Mouse (Mus musculus) stomach, embryonic 15.5 days (tissue): ENCODE results near the gene Gnpnat1. TPM values are rescaled to one million over a fixed set of nuclear protein-coding genes. Genes with fewer than 3 reads are reported as not detected.
A peak's percentile ranks its signal among the peaks of the same experiment; 100 is the strongest.

ENCODE experiments used
- ATAC-seq: fragments of 200-750 bp; cut with Nextera tagmentation; 2 replicates; pipeline ENCODE4 v1.8.0; 2017; ENCODE audit warnings: low read depth, moderate number of reproducible peaks, moderate TSS enrichment; ENCODE audit not compliant: insufficient read depth, low FRiP score
- H3K27ac ChIP-seq: fragments of 300-500 bp; sonication (generic); 2 replicates; pipeline ENCODE4 v1.5.1; 2015; ENCODE audit warnings: mild to moderate bottlenecking, inconsistent platforms
- H3K27me3 ChIP-seq: fragments of 300-500 bp; sonication (generic); replicated peaks from 2 replicates; pipeline ENCODE4 v1.6.1; 2015; ENCODE audit warnings: inconsistent platforms
- H3K36me3 ChIP-seq: fragments of 300-500 bp; sonication (generic); 2 replicates; pipeline ENCODE4 v1.6.1; 2015; ENCODE audit warnings: inconsistent platforms
- H3K4me1 ChIP-seq: fragments of 300-500 bp; sonication (generic); 2 replicates; pipeline ENCODE4 v1.6.1; 2015; ENCODE audit warnings: inconsistent platforms
- H3K4me2 ChIP-seq: fragments of 300-500 bp; sonication (generic); 2 replicates; pipeline ENCODE4 v1.6.1; 2015; ENCODE audit warnings: mild to moderate bottlenecking, inconsistent platforms
- H3K4me3 ChIP-seq: fragments of 300-500 bp; sonication (generic); replicated peaks from 2 replicates; pipeline ENCODE4 v1.5.1; 2015; ENCODE audit warnings: inconsistent platforms
- H3K9ac ChIP-seq: fragments of 300-500 bp; sonication (generic); 2 replicates; pipeline ENCODE4 v1.6.1; 2015; ENCODE audit warnings: inconsistent platforms
- H3K9me3 ChIP-seq: fragments of 300-500 bp; sonication (generic); 2 replicates; pipeline ENCODE4 v1.6.1; 2016; ENCODE audit warnings: inconsistent platforms
- WGBS: fragments of 180-500 bp; shearing (Covaris S2); methylation state at CpG from one replicate; pipeline ENCODE4 v1.1.7; 2015; 5-methylcytosine and 5-hydroxymethylcytosine counted together
- polyA plus RNA-seq: library from polyadenylated mRNA; unstranded; fragments of >200 nt; fragmentation: Nextera tagmentation; extraction: Ambion mirVana; gene quantifications from 2 replicates; pipeline ENCODE4 v1.2.1, GENCODE M21; 2015

The Gnpnat1 gene
- polyA plus RNA-seq, 1 experiment from 2014 or later, result 55.8 TPM

DNA sequence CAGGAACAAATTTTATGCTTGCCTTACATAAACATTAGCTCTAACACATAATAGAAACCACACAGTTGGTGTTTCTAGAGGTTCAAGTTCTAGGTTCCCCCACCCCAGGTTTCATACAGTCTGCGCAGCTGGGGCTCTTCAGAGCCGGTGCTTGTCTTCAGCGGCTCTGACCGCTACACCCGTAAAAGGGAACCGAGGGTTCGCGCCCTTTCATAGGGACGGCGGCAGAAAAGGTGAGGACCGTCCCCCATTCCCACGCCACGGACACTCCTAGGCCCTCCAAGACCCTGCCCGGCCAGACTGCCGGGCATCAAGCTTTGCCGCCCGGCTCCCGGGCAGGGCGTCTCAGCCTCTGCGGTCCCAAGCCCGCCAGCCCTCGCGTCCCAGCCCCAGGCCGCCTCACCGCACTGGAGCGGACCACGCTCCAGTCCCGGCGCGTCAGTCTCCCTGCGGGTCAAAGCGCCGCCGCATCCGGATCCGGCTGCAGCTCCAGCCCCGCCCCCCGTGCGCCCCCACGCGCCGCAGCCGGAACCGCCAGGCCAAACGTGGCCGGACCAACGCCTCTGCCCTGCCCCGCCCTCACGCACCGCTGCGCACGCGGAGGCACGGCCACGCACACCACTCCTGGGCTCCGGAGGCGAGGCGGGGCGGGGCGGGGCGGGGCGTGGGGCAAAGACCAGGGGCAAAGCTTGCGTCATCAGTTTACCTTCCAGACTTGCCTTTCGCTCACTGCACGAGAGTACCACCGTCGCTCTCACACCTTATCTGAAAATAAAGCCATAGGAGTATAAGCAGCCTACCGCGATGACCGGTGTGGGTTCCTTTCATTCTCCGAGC lies 16.1 kb downstream of the Gnpnat1 start:
- Histone ChIP-seq H3K4me3 (peak overlapping the region; percentile 75), H3K9ac (peak overlapping the region; percentile 89), H3K36me3 (no peaks in the 10 kb centered on the region), H3K27me3 (no peaks in the 10 kb centered on the region), H3K4me1 (no peaks in the 10 kb centered on the region; the same call in 1 of the 2 replicates), H3K4me2 (peak overlapping the region; percentile 74), H3K27ac (peak overlapping the region; percentile 89), H3K9me3 (no peaks in the 10 kb centered on the region)
- ATAC-seq, result peak; percentile 96
- under 1% methylated on average over 71 of the region's 71 CpGs for WGBS

DNA sequence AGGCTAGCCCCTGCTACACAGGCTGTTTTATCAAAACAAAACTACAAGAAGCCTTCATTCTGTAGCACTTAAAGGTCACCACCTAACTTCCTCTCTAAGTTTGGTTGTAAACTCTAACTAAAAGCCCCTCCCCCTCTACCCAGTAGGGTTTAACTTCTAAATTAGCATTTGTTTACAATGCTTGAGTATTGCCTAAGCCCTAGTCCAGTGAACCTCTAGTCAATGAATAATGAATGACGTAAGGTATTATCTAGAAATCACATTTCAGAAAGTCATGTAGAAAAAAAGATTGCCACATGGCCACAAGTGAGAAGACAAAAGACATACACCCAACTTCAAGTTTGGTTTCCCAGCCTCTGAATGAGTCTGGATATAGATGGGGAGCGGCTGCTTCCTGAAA lies 17.2 kb downstream of the Gnpnat1 start:
- 18% methylated on average over 2 of the region's 2 CpGs for WGBS
- H3K9me3 ChIP-seq, result no peaks in the 10 kb centered on the region

DNA sequence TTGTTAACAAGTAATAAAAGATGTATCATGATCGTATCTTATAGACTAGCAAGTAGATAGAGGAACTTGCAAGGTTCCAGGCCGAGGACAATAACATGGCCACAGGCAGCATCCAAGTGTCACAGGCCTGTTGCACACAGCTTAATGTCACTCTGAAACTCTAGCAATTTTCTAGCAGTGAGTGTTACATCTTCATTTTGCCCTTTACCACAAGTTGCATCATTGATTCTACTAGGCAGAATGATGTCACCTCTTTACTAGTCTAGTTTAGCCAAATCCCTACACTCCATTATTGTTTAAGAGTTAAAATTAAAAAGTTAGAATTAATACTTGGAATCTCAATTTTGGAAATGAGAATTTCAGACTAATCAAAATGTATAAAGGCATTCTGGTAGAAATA lies 19.1 kb downstream of the Gnpnat1 start:
- Histone ChIP-seq H3K27me3 (no peaks in the 10 kb centered on the region), H3K36me3 (peaks cover 5% of the 10 kb centered on the region; the same call in 1 of the 2 replicates), H3K9me3 (no peaks in the 10 kb centered on the region), H3K9ac (no peak overlapping the region), H3K4me3 (no peak overlapping the region), H3K4me1 (no peaks in the 10 kb centered on the region; the same call in 1 of the 2 replicates), H3K4me2 (no peak overlapping the region), H3K27ac (no peak overlapping the region)
- 89% methylated on average over 2 of the region's 2 CpGs for WGBS
- no peak for ATAC-seq

More for the DNA sequence above, 17.2 kb downstream of the Gnpnat1 start:
- no peak overlapping the region for H3K27ac ChIP-seq
- H3K4me2 ChIP-seq, result peak overlapping the region; percentile 74
- H3K9ac ChIP-seq, result no peak overlapping the region
- H3K4me3 ChIP-seq, result peak overlapping the region; percentile 75
- H3K36me3 ChIP-seq, result no peaks in the 10 kb centered on the region
- no peaks in the 10 kb centered on the region for H3K27me3 ChIP-seq
- ATAC-seq, result no peak
- no peaks in the 10 kb centered on the region; the same call in 1 of the 2 replicates for H3K4me1 ChIP-seq

DNA sequence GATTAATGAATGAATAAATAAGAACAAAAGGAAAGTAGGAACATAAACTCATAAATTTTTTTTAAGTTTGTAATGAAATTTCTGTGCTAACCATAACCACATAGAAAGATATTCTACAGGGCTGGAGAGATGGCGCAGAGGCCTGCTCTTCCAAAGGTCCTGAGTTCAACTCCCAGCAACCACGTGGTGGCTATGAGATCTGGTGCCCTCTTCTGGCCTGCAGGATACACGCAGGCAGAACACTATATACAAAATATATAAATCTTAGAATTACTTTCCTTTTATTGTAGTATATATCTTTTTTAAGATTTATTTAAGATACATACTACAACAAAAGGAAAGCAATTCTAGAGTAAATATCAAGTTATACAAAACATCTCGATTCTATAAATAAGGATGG lies 21.8 kb downstream of the Gnpnat1 start:
- 80% methylated on average over 4 of the region's 4 CpGs for WGBS
- Histone ChIP-seq H3K4me2 (no peak overlapping the region), H3K9ac (no peak overlapping the region), H3K36me3 (peaks cover 7% of the 10 kb centered on the region; the same call in 1 of the 2 replicates), H3K9me3 (no peaks in the 10 kb centered on the region), H3K27me3 (no peaks in the 10 kb centered on the region), H3K4me1 (no peaks in the 10 kb centered on the region; the same call in 1 of the 2 replicates), H3K4me3 (no peak overlapping the region), H3K27ac (no peak overlapping the region)
- ATAC-seq, result no peak

DNA sequence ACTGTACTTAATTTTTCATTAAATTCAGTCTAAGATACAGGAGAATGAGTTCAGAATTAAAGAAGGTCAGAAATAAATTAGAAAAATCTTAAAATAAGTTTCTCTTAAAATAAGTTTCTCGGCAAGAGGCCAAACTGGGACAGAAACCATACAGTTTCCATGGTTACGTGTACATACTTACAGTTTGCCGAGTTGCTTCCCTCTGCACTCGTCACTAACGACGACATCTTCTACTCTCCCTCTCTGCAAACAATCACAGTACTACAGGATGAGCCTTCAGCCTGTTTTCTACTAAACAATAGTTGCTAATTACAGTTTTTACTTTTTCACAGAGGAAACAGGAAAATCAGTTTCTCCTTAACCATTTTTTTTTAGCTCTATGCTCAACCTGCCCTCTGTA lies 24.0 kb downstream of the Gnpnat1 start:
- no peak for ATAC-seq
- Histone ChIP-seq H3K27ac (no peak overlapping the region), H3K9me3 (no peaks in the 10 kb centered on the region), H3K27me3 (no peaks in the 10 kb centered on the region), H3K4me2 (no peak overlapping the region), H3K4me3 (no peak overlapping the region), H3K4me1 (no peaks in the 10 kb centered on the region), H3K9ac (no peak overlapping the region), H3K36me3 (peaks cover 7% of the 10 kb centered on the region; the same call in 1 of the 2 replicates)
- WGBS, result 77% methylated on average over 6 of the region's 6 CpGs

DNA sequence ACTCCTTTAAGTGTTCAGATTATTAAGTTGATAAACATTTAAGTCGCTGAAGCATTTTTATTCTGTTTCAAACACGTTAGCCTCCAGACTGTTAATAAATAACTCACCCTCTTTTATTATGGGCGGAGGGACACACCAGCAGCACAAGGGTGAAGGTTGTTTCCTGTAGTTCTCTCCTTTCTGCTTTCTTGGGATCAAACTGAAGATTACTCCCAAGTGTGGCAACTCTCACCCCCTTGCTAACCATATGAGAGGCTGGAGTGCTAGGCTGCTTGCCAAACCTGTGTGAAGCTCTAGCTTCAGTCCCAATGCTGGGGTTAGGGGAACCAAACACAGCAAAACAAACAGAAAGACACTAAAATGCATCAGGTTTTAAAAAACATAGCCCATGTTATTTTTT lies 25.9 kb downstream of the Gnpnat1 start:
- 68% methylated on average over 3 of the region's 3 CpGs for WGBS
- Histone ChIP-seq H3K4me2 (no peak overlapping the region), H3K27me3 (no peaks in the 10 kb centered on the region), H3K4me1 (no peaks in the 10 kb centered on the region), H3K9ac (no peak overlapping the region), H3K4me3 (no peak overlapping the region), H3K36me3 (peaks cover 7% of the 10 kb centered on the region; the same call in 1 of the 2 replicates), H3K27ac (no peak overlapping the region), H3K9me3 (no peaks in the 10 kb centered on the region)
- no peak for ATAC-seq

DNA sequence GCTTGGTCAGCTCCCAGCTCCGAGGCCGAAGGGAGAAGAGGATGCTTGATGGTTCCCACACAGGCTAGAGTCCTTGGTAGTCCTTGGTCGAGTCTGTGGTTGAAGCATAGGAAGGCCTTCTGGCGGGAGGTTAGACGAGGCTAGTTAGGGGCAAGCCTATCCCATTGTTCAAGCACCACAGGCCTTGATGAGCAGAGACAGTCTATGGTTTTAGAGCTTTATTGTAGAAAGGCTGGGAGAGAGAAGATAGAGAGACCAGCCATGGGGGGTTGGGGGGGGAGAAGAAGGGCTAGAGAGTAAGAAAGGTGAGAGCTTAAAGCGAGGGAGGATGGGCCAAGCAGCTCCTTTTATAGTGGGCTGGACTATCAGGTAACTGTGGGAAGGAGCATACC lies 39.5 kb downstream of the Gnpnat1 start:
- Histone ChIP-seq H3K4me1 (no peaks in the 10 kb centered on the region), H3K27ac (no peak overlapping the region), H3K36me3 (peaks cover 10% of the 10 kb centered on the region), H3K4me2 (no peak overlapping the region), H3K9me3 (no peaks in the 10 kb centered on the region), H3K27me3 (no peaks in the 10 kb centered on the region), H3K4me3 (no peak overlapping the region), H3K9ac (no peak overlapping the region)
- ATAC-seq, result no peak
- WGBS, result 87% methylated on average over 6 of the region's 6 CpGs

DNA sequence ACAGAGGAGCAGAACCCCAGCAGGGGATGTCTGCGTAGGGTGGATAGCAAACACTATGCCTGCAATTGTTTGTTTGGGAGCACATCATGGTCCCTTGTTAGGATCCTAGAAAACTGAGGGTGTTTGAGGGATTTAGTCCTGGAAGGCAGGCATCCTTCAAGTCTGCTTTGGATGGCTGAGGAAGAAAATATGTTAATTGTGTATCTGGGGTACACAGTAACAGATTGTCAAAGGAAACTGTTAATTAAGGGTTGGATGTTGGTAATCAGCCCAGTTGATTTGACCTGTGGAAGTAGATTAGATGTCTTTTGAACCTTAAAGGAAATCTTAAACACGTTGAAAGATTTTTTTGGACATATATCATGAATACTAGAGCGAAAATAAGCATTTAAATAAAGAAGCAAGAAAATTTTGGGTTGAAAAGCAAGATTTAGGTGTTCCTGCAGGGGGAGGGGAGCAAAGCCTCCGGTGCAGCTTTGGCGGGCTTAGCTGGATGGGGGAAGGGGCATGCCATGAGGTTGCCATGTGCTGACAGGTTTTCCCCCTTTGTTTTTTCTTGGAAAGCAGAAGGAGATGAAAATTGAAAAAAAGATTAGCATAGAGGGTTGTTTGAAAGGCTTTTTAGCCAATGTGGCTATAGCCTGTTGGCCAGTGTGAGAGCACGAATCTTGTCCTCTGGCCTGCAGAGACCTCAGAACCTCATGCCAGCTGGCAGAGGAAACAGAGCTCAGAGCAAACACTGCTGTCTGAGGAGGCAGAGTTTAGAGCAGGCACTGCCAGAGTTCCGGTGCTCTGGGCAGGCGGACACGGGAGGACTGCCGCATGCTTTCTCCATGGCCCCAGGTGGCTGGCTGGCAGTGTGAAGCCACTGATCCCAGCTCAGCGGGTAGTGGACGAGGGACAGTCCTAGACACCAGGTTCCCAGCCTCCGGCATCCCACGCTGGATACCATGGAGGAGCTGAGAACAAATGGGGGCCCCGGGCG lies 40.2 kb downstream of the Gnpnat1 start:
- ATAC-seq, result no peak
- WGBS, result 85% methylated on average over 16 of the region's 16 CpGs
- H3K9ac ChIP-seq, result no peak overlapping the region

DNA sequence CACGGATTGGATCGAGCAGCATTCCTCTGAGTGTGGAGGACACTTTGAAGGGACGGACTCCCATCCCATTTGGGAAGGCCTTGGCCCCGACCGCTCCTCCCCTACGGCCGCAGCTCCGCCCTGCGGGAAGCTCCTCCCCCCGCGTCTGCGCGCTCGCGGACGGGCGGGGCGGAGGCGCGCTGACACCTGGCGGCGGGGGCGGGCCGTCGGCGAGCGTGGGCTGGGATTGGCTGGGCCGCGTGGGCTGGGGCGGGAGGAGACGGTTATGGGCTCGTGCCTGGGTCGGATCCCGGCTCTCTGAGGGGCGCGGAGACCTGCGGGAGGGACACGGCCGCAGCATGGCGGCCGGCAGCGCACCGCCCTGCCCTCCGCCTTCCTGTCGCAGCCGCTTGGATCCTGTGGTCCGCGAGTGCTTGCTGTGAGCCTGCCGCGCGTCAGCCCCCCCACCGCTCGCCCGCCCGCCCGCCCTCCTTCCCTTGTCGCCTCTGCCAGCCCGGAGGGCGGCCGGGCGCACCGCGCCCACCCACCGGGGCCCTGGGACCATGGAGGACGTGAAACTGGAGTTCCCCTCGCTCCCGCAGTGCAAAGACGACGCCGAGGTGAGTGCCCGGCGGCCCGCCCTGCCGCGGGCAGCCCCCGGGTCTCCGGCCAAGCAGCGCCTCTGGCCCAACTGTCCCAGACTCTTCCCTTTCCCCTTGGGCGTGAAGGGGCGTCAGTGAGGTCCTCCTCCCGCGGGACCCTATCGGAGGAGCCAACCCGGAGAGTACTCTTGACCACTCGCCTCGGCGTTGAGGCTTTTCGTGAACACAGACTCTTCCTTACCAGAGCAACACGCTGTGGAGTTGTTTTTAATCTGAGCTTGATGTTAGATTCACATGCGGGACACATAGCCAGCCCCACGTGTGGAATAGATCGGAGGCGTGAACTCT lies 53.5 kb downstream of the Gnpnat1 start, which contains the start of gene Styx:
Gene Styx, plus strand, starts transcription at position 163 of the 929 bp plus-strand sequence.
- no peaks in the 10 kb centered on the region for H3K27me3 ChIP-seq
- H3K36me3 ChIP-seq, result peaks cover 17% of the 10 kb centered on the region
- peak within 1 kb of the TSS; percentile 66 for H3K4me3 ChIP-seq
- ATAC-seq, result peak; percentile 99
- no peaks in the 10 kb centered on the region for H3K9me3 ChIP-seq
- peak within 1 kb of the TSS; percentile 64 for H3K9ac ChIP-seq
- peak within 1 kb of the TSS; percentile 61 for H3K4me2 ChIP-seq
- peak within 1 kb of the TSS; percentile 68 for H3K27ac ChIP-seq
- H3K4me1 ChIP-seq, result 0 out of 2 replicates have a peak, but pooled peaks cover 3% of the 10 kb centered on the region
- WGBS, result under 1% methylated on average over 62 of the region's 93 CpGs

More for the DNA sequence above, 40.2 kb downstream of the Gnpnat1 start:
- no peak overlapping the region for H3K4me3 ChIP-seq
- H3K4me2 ChIP-seq, result no peak overlapping the region
- H3K9me3 ChIP-seq, result no peaks in the 10 kb centered on the region
- no peaks in the 10 kb centered on the region for H3K4me1 ChIP-seq
- peaks cover 4% of the 10 kb centered on the region for H3K36me3 ChIP-seq
- no peaks in the 10 kb centered on the region for H3K27me3 ChIP-seq
- no peak overlapping the region for H3K27ac ChIP-seq

DNA sequence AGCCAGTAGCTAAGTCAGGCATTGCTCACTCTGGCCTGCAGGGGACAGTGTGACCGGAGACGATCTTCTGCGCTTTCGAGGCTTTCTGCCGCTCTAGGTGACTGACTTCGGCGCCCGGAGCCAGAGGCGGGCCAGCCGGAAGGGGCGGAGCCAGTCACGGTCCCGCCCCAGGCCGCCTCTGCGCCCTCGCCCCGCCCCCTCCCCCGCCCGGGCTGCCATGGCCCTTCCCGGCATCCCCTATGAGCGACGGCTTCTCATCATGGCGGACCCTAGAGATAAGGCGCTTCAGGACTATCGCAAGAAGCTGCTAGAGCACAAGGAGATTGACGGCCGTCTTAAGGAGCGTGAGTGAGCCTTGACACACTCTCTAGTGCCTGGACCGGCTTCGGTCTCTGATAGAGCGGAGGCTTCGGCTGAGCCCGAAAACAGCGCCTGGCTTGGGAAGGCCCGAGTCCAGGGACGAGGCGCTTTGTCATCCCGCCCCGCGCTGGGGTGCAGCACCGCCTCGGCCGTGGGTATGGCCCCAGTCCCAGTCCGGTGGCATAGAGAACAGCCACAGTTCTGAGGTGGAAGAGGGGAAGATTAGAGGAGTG lies 75.0 kb downstream of the Gnpnat1 start, which contains the start of gene Psmc6:
Gene Psmc6, plus strand, starts transcription at position 200 of the 593 bp plus-strand sequence.
- Histone ChIP-seq H3K36me3 (peaks cover 15% of the 10 kb centered on the region; the same call in 1 of the 2 replicates), H3K27me3 (no peaks in the 10 kb centered on the region), H3K4me1 (peaks cover 2% of the 10 kb centered on the region; the same call in 1 of the 2 replicates), H3K4me3 (peak within 1 kb of the TSS; percentile 94), H3K9me3 (no peaks in the 10 kb centered on the region), H3K4me2 (peak within 1 kb of the TSS; percentile 58), H3K9ac (peak within 1 kb of the TSS; percentile 83), H3K27ac (peak within 1 kb of the TSS; percentile 80)
- peak; percentile 96 for ATAC-seq
- WGBS, result under 1% methylated on average over 44 of the region's 44 CpGs
